ENCODE assay signal across 9 mouse cellular contexts in the genomic region with DNA sequence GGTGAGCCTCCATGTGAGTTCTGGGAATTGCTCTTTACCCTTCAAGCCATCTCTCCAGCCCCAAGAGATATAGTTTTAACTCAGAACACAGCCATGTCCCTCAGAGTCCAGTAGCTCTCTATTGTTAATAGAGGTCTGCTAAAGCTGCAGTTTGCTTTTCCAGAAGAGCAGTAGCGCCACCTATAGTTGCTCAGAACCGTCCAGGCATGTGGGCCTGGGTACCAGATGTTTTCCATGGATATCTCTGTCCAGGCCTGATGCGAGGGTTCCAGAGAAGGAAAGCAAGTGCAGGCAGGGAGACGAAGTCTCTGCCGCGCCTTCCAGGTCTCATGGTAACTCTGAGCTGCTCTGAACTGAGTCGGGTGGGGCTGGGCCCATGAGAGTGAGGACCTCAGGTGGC. TPM values are rescaled to one million over a fixed set of nuclear protein-coding genes. Genes with fewer than 3 reads are reported as not detected.
DNase-seq lines count a peak whose midpoint lies in the region; ATAC-seq and TF ChIP-seq lines count a peak whose summit lies in the region.
"Had no signal": no experiment of that assay in that cellular context is flagged by ENCODE, and none has a peak within 500 bp of the region (broad histone marks: within the 10 kb centered on the region; RNA-seq: fewer than 3 reads in every experiment).

No protein-coding gene starts in this region.

- no peak for TF ChIP-seq POLR2A in liver, adult 2 months (IDR thresholded peaks at IDR 0.05; ENCODE audit: extremely low read depth, insufficient read depth, low read length)

- no peaks in the 10 kb centered on the region for H3K9me3 ChIP-seq in forebrain, embryonic 14.5 days (replicated peaks; ENCODE audit: control insufficient read depth, low read length)
- H3K9me3 ChIP-seq in forebrain, embryonic 11.5 days (ENCODE audit: control insufficient read depth, low read length) = no peaks in the 10 kb centered on the region; the same call in 1 of the 2 replicates

- peak; percentile 45 for DNase-seq in forebrain, embryonic 14.5 days (ENCODE audit: low spot score)
- DNase-seq in forebrain, embryonic 11.5 days (ENCODE audit: low spot score) = no peak
- peak; percentile 28 for DNase-seq in liver, adult 2 months (ENCODE audit: extremely low read depth, low read depth, low spot score)
- no peak for DNase-seq in liver
- peak; percentile 69 for DNase-seq in adrenal gland, postnatal 14 days
- peak; percentile 70 to 80 for DNase-seq in kidney, postnatal 4 days
- peak; percentile 51 for DNase-seq in right cerebral cortex, postnatal 14 days
- DNase-seq in urinary bladder, adult 18-20 months (ENCODE audit: low spot score in 2 of 2) = no peak

- no peak overlapping the region for H3K9ac ChIP-seq in forebrain, embryonic 14.5 days (ENCODE audit: low read length)
- no peak overlapping the region for H3K9ac ChIP-seq in forebrain, embryonic 11.5 days (ENCODE audit: low read length)
- H3K9ac ChIP-seq in liver, adult 2 months (ENCODE audit: low read depth, low read length) = no peak overlapping the region

- 41% methylated on average over 7 of the region's 7 CpGs for WGBS in forebrain, embryonic 14.5 days
- WGBS in forebrain, embryonic 11.5 days = 38% methylated on average over 7 of the region's 7 CpGs
- 43% methylated on average over 7 of the region's 7 CpGs for WGBS in liver, adult 2 months

- H3K4me2 ChIP-seq in forebrain, embryonic 14.5 days (ENCODE audit: low read length) = no peak overlapping the region
- no peak overlapping the region for H3K4me2 ChIP-seq in forebrain, embryonic 11.5 days (ENCODE audit: low read depth, low read length, severe bottlenecking)

- H3K27me3 ChIP-seq in forebrain, embryonic 14.5 days (replicated peaks; ENCODE audit: control insufficient read depth, insufficient read depth, low read length) = no peaks in the 10 kb centered on the region
- H3K27me3 ChIP-seq in forebrain, embryonic 11.5 days (ENCODE audit: control insufficient read depth, insufficient read depth, low read length) = no peaks in the 10 kb centered on the region
- H3K27me3 ChIP-seq in liver, adult 2 months (ENCODE audit: control insufficient read depth, insufficient read depth, low read length) = no peaks in the 10 kb centered on the region

- TF ChIP-seq CTCF in liver, adult 2 months (IDR thresholded peaks at IDR 0.05; ENCODE audit: low read depth, low read length) = peak; percentile 55; the same call in 1 of the 2 replicates

- no peaks in the 10 kb centered on the region for H3K36me3 ChIP-seq in forebrain, embryonic 14.5 days (ENCODE audit: control insufficient read depth, insufficient read depth, low read length)
- no peaks in the 10 kb centered on the region for H3K36me3 ChIP-seq in forebrain, embryonic 11.5 days (ENCODE audit: control insufficient read depth, insufficient read depth, low read length)
- H3K36me3 ChIP-seq in liver, adult 2 months (ENCODE audit: control insufficient read depth, insufficient read depth, low read length) = no peaks in the 10 kb centered on the region

- H3K4me3 ChIP-seq in forebrain, embryonic 14.5 days (ENCODE audit: low read depth, low read length) = no peak overlapping the region
- H3K4me3 ChIP-seq in forebrain, embryonic 11.5 days (ENCODE audit: low read depth, low read length) = no peak overlapping the region
- no peak overlapping the region for H3K4me3 ChIP-seq in liver, adult 2 months (ENCODE audit: insufficient read depth, low read depth, low read length)
- H3K4me3 ChIP-seq: myocyte had no signal

- no peaks in the 10 kb centered on the region for H3K4me1 ChIP-seq in forebrain, embryonic 14.5 days (ENCODE audit: control insufficient read depth, insufficient read depth, low read length)
- no peaks in the 10 kb centered on the region for H3K4me1 ChIP-seq in forebrain, embryonic 11.5 days (replicated peaks; ENCODE audit: control insufficient read depth, insufficient read depth, low read length)
- H3K4me1 ChIP-seq in liver, adult 2 months (ENCODE audit: control insufficient read depth, insufficient read depth, low read length) = no peaks in the 10 kb centered on the region

- no peaks in the 10 kb centered on the region for H3K79me2 ChIP-seq in liver, adult 2 months (ENCODE audit: control insufficient read depth, insufficient read depth, low read length)

- ATAC-seq in forebrain, embryonic 14.5 days = no peak
- no peak for ATAC-seq in forebrain, embryonic 11.5 days (replicated peaks; ENCODE audit: low FRiP score)

- H3K27ac ChIP-seq in forebrain, embryonic 14.5 days (ENCODE audit: low read depth, low read length) = no peak overlapping the region
- H3K27ac ChIP-seq in forebrain, embryonic 11.5 days (ENCODE audit: low read depth, low read length) = no peak overlapping the region
- no peak overlapping the region for H3K27ac ChIP-seq in liver, adult 2 months (replicated peaks; ENCODE audit: insufficient read depth, low read depth, low read length)

RNA-seq across cellular contexts. Expression of gene Mrps24, which starts 23.7 kb away (rescaled TPM):
- polyA plus RNA-seq in forebrain, embryonic 14.5 days (2014; fragmentation: Nextera tagmentation; extraction: Ambion mirVana) = 202 and 235 TPM in 2 replicates
- 166 TPM in 2 replicates for polyA plus RNA-seq in forebrain, embryonic 11.5 days (2014; fragmentation: Nextera tagmentation; extraction: Ambion mirVana)
- total RNA-seq in liver, adult 2 months (2014; rRNA removed) = 90.7 and 107 TPM in 2 replicates
- polyA plus RNA-seq in liver, adult 2 months (2012; rRNA removed) = 269 and 290 TPM in 2 replicates
- 148 and 152 TPM in 2 replicates for total RNA-seq in adrenal gland, postnatal 14 days (2021)

Comparison
In these comparisons a context has a peak if more than half of its experiments do, and no peak if none do; other contexts are left out.
1. DNase-seq: peak in forebrain, embryonic 14.5 days (single experiment), liver, adult 2 months (single experiment), adrenal gland, postnatal 14 days (single experiment), kidney, postnatal 4 days (2 of 2) and right cerebral cortex, postnatal 14 days (single experiment); none in forebrain, embryonic 11.5 days (single experiment), liver (single experiment) and urinary bladder, adult 18-20 months (0 of 2).